Mouse (Mus musculus): ENCODE data around the gene D430042O09Rik. TPM values are rescaled to one million over a fixed set of nuclear protein-coding genes. Genes with fewer than 3 reads are reported as not detected.

D430042O09Rik gene
- polyA plus RNA-seq (2012; rRNA removed), result 2.2 and 2.3 TPM in 2 replicates
- 1.5 and 2.2 TPM in 2 replicates for polyA plus RNA-seq (2014; fragmentation: Nextera tagmentation; extraction: Ambion mirVana)

GRCm38 (mm10) chr7:125707593-125708022, at the start of gene D430042O09Rik, which contains the start of gene Gtf3c1:
D430042O09Rik (plus strand) TSS chr7:125707888.
Gtf3c1 (minus strand) TSS chr7:125707780.
- ATAC-seq (ENCODE audit: insufficient read depth) (peak; percentile 98), DNase-seq (ENCODE audit: low read depth in 3 of 3, low spot score in 3 of 3) (peak; percentile 97 to 99 (median 98))
- H3K9me3 ChIP-seq (ENCODE audit: control insufficient read depth, low read length), result no peaks in the 10 kb centered on the region
- peak within 1 kb of the TSS; percentile 96 for H3K9ac ChIP-seq (replicated peaks)
- peak within 1 kb of the TSS; percentile 82 for H3K27ac ChIP-seq
- peaks cover 10% of the 10 kb centered on the region for H3K36me3 ChIP-seq (replicated peaks; ENCODE audit: control insufficient read depth, insufficient read depth, low read depth)
- no peaks in the 10 kb centered on the region for H3K27me3 ChIP-seq (ENCODE audit: control insufficient read depth, insufficient read depth, low read length)
- peak within 1 kb of the TSS; percentile 97 for H3K4me2 ChIP-seq (ENCODE audit: low read depth)
- TF ChIP-seq EP300 (IDR thresholded peaks at IDR 0.05; ENCODE audit: low read depth) (no peak), CTCF (IDR thresholded peaks at IDR 0.05; ENCODE audit: low read depth) (no peak)
- under 1% methylated on average over 45 of the region's 45 CpGs for WGBS (ENCODE audit: insufficient replicate concordance)
- peak within 1 kb of the TSS; percentile 78 to 90 for H3K4me3 ChIP-seq (ENCODE audit: insufficient read depth in 1 of 2, low read depth in 2 of 2, low read length in 2 of 2)
- peaks cover 17 to 25% of the 10 kb centered on the region in 2 experiments for H3K4me1 ChIP-seq (replicated peaks; ENCODE audit: control insufficient read depth in 2 of 2, insufficient read depth in 2 of 2, low read length in 1 of 2)

GRCm38 (mm10) chr7:125663654-125664053, 44.0 kb upstream of the D430042O09Rik start:
- TF ChIP-seq CTCF (IDR thresholded peaks at IDR 0.05; ENCODE audit: low read depth), result no peak
- no peak for TF ChIP-seq EP300 (IDR thresholded peaks at IDR 0.05; ENCODE audit: low read depth)
- no peaks in the 10 kb centered on the region for H3K9me3 ChIP-seq (ENCODE audit: control insufficient read depth, low read length)
- no peak for ATAC-seq (ENCODE audit: insufficient read depth)
- H3K4me2 ChIP-seq (ENCODE audit: low read depth), result no peak overlapping the region
- WGBS (ENCODE audit: insufficient replicate concordance), result 84% methylated on average over 3 of the region's 3 CpGs
- H3K36me3 ChIP-seq (replicated peaks; ENCODE audit: control insufficient read depth, insufficient read depth, low read depth), result peaks cover 20% of the 10 kb centered on the region
- H3K4me3 ChIP-seq (ENCODE audit: insufficient read depth in 1 of 2, low read depth in 2 of 2, low read length in 2 of 2), result no peak overlapping the region
- DNase-seq (ENCODE audit: low read depth in 3 of 3, low spot score in 3 of 3), result no peak
- no peak overlapping the region for H3K27ac ChIP-seq
- no peaks in the 10 kb centered on the region for H3K4me1 ChIP-seq (replicated peaks; ENCODE audit: control insufficient read depth in 2 of 2, insufficient read depth in 2 of 2, low read length in 1 of 2)
- H3K27me3 ChIP-seq (ENCODE audit: control insufficient read depth, insufficient read depth, low read length), result no peaks in the 10 kb centered on the region
- no peak overlapping the region for H3K9ac ChIP-seq (replicated peaks)

- Histone ChIP-seq H3K4me1 (replicated peaks; ENCODE audit: control insufficient read depth in 2 of 2, insufficient read depth in 2 of 2, low read length in 1 of 2) (peaks cover 0 to 15% of the 10 kb centered on the region in 2 experiments; a peak in 3 of 4 replicates), H3K9ac (replicated peaks) (no peak overlapping the region), H3K9me3 (ENCODE audit: control insufficient read depth, low read length) (no peaks in the 10 kb centered on the region), H3K27me3 (ENCODE audit: control insufficient read depth, insufficient read depth, low read length) (no peaks in the 10 kb centered on the region), H3K27ac (no peak overlapping the region; the same call in 1 of the 2 replicates), H3K36me3 (replicated peaks; ENCODE audit: control insufficient read depth, insufficient read depth, low read depth) (peaks cover 57% of the 10 kb centered on the region), H3K4me2 (ENCODE audit: low read depth) (peak overlapping the region; percentile 38), H3K4me3 (ENCODE audit: insufficient read depth in 1 of 2, low read depth in 2 of 2, low read length in 2 of 2) (no peak overlapping the region)
- WGBS (ENCODE audit: insufficient replicate concordance), result 34% methylated on average over 6 of the region's 6 CpGs
- DNase-seq (ENCODE audit: low read depth in 3 of 3, low spot score in 3 of 3), result peak; percentile 19 to 32 (median 25)
- peak; percentile 87 for ATAC-seq (ENCODE audit: insufficient read depth)
- no peak for TF ChIP-seq CTCF (IDR thresholded peaks at IDR 0.05; ENCODE audit: low read depth)
- TF ChIP-seq EP300 (IDR thresholded peaks at IDR 0.05; ENCODE audit: low read depth), result no peak
These were observed 36.8 kb upstream of the D430042O09Rik start for GRCm38 (mm10) chr7:125670865-125671264.

- peak overlapping the region; percentile 38 for H3K4me2 ChIP-seq (ENCODE audit: low read depth)
- DNase-seq (ENCODE audit: low read depth in 3 of 3, low spot score in 3 of 3) (no peak), ATAC-seq (ENCODE audit: insufficient read depth) (peak; percentile 68; the same call in 1 of the 2 replicates)
- H3K27me3 ChIP-seq (ENCODE audit: control insufficient read depth, insufficient read depth, low read length), result no peaks in the 10 kb centered on the region
- TF ChIP-seq CTCF (IDR thresholded peaks at IDR 0.05; ENCODE audit: low read depth) (no peak), EP300 (IDR thresholded peaks at IDR 0.05; ENCODE audit: low read depth) (no peak)
- no peaks in the 10 kb centered on the region for H3K9me3 ChIP-seq (ENCODE audit: control insufficient read depth, low read length)
- H3K4me1 ChIP-seq (replicated peaks; ENCODE audit: control insufficient read depth in 2 of 2, insufficient read depth in 2 of 2, low read length in 1 of 2), result peaks cover 0 to 15% of the 10 kb centered on the region in 2 experiments; a peak in 3 of 4 replicates
- H3K27ac ChIP-seq, result no peak overlapping the region; the same call in 1 of the 2 replicates
- peaks cover 62% of the 10 kb centered on the region for H3K36me3 ChIP-seq (replicated peaks; ENCODE audit: control insufficient read depth, insufficient read depth, low read depth)
- H3K9ac ChIP-seq (replicated peaks), result no peak overlapping the region
- no peak overlapping the region for H3K4me3 ChIP-seq (ENCODE audit: insufficient read depth in 1 of 2, low read depth in 2 of 2, low read length in 2 of 2)
- 49% methylated on average over 8 of the region's 8 CpGs for WGBS (ENCODE audit: insufficient replicate concordance)
These were observed 36.3 kb upstream of the D430042O09Rik start for GRCm38 (mm10) chr7:125671396-125671795.

- TF ChIP-seq EP300 (IDR thresholded peaks at IDR 0.05; ENCODE audit: low read depth) (no peak), CTCF (IDR thresholded peaks at IDR 0.05; ENCODE audit: low read depth) (peak; percentile 83)
- Histone ChIP-seq H3K27ac (no peak overlapping the region), H3K9me3 (ENCODE audit: control insufficient read depth, low read length) (no peaks in the 10 kb centered on the region), H3K4me2 (ENCODE audit: low read depth) (no peak overlapping the region), H3K9ac (replicated peaks) (no peak overlapping the region), H3K27me3 (ENCODE audit: control insufficient read depth, insufficient read depth, low read length) (no peaks in the 10 kb centered on the region), H3K36me3 (replicated peaks; ENCODE audit: control insufficient read depth, insufficient read depth, low read depth) (peaks cover 74% of the 10 kb centered on the region), H3K4me3 (ENCODE audit: insufficient read depth in 1 of 2, low read depth in 2 of 2, low read length in 2 of 2) (no peak overlapping the region), H3K4me1 (replicated peaks; ENCODE audit: control insufficient read depth in 2 of 2, insufficient read depth in 2 of 2, low read length in 1 of 2) (peaks cover 0 to 15% of the 10 kb centered on the region in 2 experiments; a peak in 3 of 4 replicates)
- DNase-seq (ENCODE audit: low read depth in 3 of 3, low spot score in 3 of 3) (peak; percentile 19 to 32 (median 23)), ATAC-seq (ENCODE audit: insufficient read depth) (no peak)
- WGBS (ENCODE audit: insufficient replicate concordance), result 41% methylated on average over 2 of the region's 2 CpGs
These were observed 32.8 kb upstream of the D430042O09Rik start for GRCm38 (mm10) chr7:125674916-125675315.
